Mouse (Mus musculus): ENCODE data around the gene Dip2c. TPM values are rescaled to one million over a fixed set of nuclear protein-coding genes. Genes with fewer than 3 reads are reported as not detected.

The Dip2c gene
- total RNA-seq, 4 experiments from 2014 or later: 38.1 to 45.2 (median 41.7) TPM

DNA sequence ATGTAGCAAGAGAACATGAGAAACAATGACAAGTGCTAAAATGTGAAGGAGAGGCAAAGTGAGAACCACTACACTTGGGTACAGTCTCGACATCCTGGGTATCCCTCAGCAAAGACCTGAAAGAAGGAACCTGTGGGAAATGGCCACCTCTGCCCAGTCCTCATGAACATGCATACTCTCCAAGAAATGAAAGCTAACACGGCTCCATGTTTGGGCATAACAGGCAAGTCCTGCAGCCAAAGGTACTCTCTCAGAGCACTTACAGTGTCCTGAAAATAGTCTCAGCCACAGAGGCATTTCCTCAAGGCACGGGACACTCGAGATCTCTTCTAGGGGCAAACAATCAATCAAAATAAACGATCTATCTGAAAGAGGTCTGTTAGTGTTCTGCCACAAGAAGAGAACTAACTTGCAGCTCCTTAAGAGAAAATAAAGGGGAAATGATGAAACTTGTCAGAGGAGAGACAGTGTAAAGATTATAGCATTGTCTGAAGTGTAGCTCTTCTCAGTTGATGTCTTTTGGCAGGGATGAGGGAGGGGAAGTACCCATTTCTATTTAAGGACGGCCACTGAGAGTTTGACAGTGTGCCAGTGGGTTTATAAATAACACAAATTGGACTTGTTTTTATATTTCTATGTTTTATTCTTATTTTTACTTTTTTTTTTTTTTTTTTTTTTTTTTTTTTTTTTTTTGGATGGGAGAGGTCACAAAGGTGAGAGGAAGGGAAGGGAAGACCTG, 228.0 kb downstream of the Dip2c start:
- peak; percentile 52 for DNase-seq (ENCODE audit: low spot score)

DNA sequence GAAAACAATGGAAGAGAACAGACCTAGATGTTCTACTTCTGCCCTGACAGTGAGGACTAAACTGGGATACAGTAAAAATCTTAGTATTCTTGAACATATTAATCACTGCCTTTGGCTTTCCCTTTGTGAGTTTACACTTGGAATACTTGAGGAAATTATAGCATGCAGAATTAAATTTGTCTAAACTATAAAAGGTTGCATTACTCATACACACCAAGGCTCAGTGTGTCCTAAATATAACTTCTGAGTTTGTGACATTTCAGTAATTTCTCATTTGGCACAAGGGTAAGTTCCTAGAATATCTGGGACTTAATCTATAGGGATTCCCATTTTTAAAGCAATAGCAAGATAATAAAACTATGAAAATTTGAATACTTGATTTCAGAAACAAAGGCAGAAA, 262.2 kb downstream of the Dip2c start:
- no peak for DNase-seq (ENCODE audit: low spot score)

DNA sequence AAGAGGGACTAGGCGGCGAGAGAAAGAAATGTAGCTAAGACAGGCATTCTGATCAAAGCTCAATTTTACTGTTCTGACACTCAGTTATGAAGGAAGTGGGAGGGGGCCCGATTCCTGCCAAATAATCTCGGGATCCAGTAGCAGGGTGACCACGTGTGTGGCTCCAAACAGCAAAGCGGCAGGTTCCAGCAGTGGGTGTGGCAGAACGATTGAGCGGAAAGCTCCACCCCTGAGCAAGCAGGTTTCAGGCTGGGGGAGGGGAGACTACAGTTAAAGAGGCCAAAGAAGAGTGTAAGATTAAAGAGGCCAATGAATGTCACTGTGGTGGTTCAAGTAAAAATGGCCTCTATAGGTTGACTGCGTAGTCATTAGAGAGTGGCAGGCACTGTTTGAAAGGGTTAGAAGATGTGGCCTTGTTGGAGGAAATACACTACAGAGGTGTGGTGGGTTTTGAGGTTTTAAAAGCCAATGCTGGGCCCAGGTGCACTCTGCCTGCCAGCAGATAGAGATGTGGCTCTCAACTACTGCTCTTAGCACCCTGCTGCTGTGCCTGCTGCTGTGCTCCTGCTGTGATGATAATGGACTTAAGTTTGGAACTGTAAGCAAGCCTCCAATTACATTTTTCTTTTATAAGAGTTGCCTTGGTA, 271.5 kb downstream of the Dip2c start:
- peak; percentile 29 for DNase-seq (ENCODE audit: low spot score)

DNA sequence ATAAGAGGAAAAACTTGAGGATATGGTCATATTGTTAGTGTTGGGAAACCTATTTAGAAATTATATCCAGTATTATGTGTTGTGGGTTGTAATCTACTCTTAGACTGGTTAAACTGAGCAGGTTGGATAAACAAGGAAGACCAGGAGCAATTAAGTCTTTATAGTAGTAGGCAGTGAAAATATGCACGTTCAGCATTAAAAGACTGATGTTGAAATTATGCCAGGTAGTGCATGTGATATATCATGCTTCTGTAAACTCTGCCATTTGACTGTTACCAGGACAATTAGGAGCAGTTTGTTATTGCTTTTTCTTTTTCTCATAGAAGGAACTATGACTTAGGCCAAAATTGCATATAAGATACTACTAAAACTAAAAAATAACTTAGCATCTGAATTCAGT, 285.8 kb downstream of the Dip2c start:
- no peak for DNase-seq (ENCODE audit: low spot score)

DNA sequence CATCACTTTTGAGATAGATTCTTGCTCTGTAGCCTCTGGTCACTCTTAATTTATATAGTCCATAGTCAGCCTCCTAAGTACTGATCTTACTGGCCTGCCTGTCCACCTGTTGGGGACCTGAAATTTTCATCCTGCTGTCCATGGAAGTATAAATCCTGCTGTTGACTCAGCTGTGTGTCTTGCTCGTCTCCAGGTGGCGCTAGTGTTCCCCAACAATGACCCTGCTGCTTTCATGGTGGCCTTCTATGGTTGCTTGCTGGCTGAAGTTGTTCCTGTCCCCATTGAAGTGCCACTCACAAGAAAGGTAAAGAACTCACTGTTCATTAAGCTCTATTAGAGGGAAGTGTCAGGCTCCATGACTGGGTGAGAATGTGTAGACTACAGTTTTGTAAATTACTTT, 286.6 kb downstream of the Dip2c start:
- no peak for DNase-seq (ENCODE audit: low spot score)

DNA sequence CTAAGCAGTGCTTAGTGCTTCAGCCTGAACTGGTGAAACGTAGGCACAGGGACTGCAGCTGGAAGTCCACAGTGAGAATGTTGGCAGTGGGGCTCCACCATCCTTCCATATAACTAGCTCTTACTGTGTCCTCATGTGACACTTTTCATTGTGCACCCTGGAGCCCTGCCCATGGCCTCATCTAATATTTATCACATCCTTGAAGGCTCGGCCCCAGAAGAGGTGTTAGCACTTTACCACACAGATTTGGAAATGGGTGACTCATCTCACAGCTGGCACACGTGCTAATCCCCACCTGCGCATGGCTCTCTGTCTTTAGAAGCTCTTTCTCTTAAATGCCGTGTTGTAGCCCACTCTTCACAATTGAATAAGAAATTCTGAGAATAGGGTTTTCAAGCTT, 292.5 kb downstream of the Dip2c start:
- peak; percentile 20 for DNase-seq (ENCODE audit: low spot score)

DNA sequence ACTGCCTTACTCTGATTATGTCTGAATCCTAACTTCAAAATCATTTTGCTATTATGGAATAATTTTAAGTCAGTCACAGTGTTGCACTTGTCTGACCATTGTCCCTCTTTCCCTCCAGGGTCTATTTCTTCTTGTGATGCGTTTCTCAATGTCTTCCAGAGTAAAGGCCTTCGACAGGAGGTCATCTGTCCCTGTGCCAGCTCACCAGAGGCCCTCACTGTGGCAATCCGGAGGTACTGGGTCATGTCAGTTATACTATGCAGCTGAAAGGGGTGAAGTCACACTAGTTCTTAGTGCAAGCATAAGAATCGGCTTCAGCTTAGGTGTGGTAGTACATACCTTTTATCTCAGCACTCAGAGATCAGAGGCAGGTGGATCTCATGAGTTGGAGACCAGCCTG, 300.4 kb downstream of the Dip2c start:
- DNase-seq (ENCODE audit: low spot score): no peak

DNA sequence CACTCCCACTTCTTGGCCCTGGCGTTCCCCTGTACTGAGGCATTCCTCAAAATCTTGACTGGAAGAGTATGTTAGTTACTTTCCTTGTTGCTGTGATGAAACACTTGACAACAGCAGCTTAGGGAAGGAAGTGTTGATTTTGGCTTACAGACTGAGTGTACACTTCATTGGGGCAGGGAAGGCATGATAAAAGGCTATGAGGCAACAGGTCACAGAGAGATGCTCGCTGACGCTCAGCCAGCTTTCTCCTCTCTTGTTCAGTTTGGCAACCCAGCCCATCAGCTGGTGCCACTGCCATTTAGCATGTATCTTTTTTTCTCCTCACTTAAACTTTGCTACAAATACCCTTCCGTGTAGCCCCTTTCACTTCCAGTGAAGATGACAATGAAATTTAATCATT, 302.1 kb downstream of the Dip2c start:
- DNase-seq (ENCODE audit: low spot score): peak; percentile 34

DNA sequence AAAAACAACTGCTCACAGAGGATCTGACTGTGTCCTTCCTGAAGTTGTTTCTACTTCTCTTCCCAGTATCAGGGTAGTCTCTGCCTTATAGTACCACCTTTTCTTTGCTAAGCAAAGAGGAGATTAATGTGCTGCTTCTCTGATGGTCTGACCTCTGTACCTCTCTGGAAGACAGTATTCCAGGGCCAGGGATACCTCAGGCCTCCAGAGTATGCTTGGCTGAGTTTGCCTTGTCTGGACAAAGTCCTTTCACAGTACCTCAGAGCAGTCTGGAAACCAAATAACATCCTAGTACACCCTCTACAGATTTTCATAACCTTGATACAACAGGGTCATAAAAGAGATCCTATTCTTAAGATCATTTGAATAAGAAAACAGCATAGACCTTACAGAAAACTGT, 305.5 kb downstream of the Dip2c start:
- DNase-seq (ENCODE audit: low spot score): no peak

DNA sequence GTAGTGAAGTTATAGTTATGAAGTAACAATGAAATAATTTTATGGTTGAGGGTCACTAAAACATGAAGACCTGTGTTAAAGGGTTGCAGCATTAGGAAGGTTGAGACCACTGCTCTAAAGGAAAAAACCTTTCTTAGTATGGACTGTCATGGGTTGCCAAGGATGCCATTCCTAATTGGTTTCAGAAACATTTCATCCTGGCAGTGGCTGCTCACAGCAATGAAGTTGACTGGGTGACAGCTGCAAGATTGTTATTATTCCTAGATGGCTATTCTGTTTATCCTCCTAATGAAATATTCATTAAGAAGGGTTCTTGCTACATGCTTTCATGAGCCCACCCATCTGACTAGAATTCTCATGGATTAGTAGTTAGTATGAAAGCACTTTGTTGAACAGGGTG, 307.3 kb downstream of the Dip2c start:
- DNase-seq (ENCODE audit: low spot score): no peak

DNA sequence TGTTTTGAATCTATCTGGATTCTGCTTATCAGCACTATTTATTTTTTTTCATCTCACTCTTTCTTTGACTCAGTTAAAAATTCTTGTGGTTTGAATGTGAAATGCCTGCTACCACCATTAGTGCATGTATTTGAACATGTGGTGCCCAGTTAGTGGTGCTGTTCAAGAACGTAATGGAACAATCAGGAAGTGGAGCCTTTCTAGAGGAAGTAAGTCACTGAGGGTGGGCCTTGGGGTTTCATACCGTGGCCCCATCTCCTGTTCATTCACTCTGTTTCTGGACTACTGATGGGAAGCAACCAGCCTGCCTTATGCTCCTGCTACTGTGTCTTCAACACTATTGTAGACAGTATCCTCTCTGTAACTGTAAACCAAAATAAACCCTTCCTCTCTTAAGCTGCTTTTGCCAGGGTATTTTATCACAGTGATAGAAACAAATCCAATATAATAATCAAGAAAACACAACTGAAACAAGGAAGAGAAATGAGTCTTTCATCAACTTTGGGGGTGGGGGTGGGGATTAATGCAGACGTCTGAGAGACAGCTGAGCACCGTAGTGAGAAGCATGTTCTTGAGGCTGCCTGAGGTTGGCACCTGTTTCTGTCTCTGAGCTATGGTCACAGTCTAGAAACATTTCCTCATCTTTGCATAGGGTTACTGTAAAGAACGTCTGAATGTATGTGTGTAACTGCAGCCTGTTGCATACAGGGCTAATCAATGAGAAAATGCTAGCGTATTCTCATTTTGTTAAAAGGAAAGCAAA, 323.2 kb downstream of the Dip2c start:
- DNase-seq (ENCODE audit: low spot score): no peak

DNA sequence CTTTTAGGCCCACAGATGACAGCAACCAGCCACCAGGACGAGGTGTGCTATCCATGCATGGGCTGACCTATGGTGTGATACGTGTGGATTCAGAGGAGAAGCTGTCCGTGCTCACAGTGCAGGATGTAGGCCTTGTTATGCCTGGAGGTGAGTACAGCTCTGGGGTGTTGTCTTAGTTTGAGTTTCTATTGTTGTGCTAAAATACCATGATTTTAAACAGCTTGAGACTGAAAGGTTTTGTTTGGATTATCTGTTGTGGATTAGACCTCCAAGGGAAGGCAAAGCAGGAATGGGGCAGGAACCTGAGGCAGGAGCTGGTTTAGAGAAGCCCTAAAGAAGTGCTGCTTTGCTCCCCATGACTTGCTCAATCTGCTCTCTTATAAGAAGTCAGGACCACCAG, 325.0 kb downstream of the Dip2c start:
- no peak for DNase-seq (ENCODE audit: low spot score)

DNA sequence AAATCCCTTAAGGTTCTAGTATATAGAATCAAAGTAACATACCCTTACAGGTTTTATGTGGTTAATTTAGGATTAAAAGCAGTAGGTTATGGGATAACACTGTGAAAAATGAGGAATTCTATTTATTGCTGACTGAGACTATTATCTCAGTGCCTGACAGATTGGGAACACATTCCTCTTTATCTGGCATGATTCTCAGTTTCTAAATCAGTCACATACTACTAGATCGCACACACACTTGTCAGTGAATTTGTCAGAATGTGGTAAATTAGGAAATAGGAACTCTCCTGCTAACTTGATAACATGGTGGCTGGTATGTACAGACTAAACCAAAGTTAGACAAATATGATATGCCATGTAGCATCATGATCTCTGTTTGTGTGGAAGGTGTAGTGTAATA, 334.9 kb downstream of the Dip2c start:
- DNase-seq (ENCODE audit: low spot score): no peak

DNA sequence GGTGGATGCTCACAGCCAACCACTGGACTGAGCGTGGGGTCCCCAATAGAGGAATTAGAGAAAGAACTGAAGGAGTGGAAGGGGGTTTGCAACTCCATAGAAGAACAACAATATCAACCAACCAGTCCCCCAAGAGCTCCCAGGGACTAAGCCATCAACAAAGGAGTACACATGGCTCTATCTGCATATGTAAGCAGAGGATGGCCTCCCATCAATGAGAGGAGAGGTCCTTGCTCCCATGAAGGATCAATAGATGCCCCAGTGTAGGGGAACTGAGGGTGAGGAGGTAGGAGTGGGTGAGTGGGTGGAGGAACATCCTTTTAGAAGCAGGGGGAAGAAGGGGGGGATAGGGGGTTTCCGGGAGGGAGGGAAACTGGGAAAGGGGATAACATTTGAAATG, 356.4 kb downstream of the Dip2c start:
- DNase-seq (ENCODE audit: low spot score): no peak

DNA sequence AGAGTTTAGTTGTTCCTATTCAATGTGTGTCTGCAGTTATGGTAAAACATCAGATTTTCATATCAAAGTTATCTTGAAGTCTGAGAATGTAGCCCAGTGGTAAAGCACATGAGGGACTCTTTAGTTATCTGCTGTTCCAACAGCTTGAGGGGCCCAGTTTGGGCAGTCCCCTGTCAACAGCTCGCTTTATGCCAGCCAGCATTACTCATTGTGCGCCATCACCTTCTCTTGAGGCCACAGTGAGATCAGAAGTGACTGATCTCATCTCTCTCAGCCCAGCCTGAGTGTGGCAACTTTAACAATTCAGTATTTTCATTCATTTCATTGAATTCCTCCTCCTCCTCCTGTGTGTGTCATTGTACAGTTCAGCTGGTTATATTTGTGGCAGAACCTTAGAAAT, 359.6 kb downstream of the Dip2c start:
- no peak for DNase-seq (ENCODE audit: low spot score)

DNA sequence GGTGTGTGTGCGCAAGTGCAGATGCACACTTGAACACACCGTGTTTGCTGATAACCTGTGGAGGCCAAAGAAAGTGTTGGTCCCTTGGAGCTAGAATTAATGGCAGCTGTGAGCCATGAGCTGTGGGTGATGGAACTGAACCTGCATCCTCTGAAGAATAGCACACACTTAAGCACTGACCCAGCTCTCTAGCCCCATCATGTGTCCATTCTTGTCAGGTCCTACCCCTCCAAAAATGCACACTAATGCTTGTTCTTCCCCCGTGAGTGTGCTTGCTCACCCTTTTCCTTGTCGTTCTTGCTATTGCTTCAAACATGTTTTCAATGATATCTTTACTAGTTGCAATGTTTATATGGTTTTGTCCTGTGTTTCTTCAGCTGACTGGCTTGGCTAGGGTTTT, 360.2 kb downstream of the Dip2c start:
- peak; percentile 6 for DNase-seq (ENCODE audit: low spot score)

DNA sequence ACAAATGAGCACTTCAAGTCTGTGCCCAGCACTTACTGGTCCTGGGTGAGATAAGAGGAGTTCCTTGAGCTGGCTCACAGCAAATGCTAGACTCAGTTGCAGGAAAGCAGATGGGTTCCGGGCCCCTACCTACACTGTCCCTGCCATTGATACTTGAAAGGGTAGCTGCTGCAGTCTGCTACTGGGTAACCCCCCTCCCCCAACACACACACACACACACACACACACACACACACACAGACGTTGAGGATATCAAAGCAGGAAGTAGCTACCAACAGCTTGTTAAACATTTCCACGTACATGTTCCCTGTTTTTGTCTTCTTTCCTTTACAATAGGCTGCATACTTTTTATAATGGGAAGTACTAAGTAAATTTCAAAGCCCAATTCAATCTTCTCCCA, 361.6 kb downstream of the Dip2c start:
- DNase-seq (ENCODE audit: low spot score): no peak

DNA sequence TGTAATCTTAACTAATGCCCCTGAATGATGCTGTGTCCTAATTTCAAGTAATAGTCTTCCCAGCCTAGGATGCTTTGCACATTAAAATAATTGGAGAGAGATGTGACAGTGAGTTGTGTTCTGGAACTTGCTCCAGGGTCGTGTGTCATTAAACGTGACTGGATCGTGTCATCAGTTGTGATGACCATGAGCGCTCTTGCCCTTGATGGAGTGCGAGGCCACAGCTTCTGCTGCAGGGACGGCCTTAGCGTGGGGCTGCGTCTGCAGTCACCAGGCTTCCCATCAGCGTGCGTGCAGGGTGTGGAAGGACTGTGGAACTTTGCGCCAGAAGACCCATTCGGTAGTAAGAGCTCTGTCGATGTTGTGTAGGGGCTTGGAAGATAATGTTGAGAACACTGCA, 372.4 kb downstream of the Dip2c start:
- no peak for DNase-seq (ENCODE audit: low spot score)

DNA sequence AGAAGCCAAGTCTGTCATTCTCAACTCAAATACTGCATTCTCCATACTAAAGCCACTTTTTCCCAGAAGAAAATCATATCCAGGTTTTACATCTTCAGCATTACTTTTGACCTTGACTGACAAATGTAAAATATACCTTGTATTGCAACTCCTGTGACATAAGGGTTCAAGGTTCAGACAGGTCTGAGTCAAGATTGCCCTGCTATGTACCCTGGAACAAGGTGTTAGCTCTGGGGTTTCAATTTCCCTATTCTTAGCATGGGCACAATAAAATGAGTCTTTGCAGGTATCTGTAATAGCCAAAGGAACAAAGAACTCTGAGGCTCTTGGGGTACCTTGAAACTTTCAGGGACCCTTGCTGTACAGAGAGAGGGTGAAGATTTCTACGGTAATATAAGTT, 373.6 kb downstream of the Dip2c start:
- DNase-seq (ENCODE audit: low spot score): no peak

DNA sequence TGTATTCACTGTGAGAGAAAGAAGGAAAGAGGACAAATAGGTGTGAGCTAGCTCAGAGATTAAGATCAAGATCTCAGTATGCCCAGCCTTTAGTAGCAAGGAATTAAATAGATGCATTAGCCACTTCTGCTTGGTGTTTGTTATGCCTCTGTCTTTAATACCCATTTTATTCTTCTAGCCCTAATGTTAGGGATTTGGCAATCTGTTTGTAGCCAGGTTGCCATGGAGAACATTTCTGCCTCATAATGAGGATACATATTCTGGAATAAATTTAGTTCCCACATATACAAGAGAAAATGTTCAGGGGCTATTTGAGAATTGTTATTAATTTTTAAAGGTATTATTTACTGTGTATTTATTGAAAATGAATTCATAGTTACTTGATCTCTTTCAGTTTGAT, 374.3 kb downstream of the Dip2c start:
- no peak for DNase-seq (ENCODE audit: low spot score)

DNA sequence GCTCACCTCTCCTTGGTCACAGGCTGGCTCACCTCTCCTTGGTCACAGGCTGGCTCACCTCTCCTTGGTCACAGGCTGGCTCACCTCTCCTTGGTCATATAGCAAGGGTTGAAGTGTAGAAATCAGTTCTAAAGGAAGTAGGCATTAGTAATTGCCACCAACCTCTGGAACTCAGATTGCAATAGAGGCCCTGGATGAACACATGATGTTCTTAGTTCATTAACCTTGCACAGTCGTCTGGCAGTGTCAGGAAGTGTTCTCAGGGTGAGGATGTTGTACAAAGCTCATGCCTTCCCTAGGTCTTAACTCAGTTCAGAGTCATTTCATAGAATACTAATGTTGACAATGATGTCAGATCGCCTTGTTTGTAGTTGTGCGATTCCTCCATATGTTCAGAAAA, 376.7 kb downstream of the Dip2c start:
- no peak for DNase-seq (ENCODE audit: low spot score)

DNA sequence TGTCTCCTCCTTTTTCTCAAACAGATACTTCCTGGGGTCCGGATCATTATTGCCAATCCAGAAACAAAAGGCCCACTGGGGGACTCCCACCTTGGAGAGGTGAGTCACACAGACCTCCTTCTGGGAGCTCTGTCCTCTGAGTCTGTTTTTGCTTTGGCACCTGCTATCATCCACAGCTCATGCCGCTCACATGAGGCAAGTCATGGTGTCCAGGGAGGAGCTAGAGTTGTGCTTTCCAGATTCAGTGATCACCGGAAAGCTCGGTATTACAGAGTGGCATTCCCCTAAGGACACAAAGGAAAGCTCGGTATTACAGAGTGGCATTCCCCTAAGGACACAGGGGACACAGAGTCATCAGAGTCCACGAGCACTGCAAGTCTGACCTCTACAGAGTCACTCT, 380.3 kb downstream of the Dip2c start:
- DNase-seq (ENCODE audit: low spot score): no peak

DNA sequence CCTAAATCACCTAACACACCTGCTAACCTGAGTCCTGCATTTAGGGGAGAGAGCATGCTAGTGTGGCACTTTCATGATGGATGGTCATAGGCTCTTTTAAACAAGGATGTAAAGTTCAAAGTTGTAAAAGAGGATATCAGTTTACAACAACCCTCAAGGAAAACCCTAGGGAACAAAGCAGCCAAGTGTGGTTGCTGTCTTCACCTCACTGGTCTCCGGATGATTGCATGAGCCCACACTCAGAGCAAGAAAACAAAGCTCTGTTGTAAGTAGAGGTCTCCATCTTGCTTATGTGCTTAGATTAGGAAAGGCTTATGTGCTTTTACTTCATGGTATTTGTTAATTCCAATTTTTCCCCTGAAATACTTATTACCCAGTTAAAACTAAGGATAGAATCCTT, 384.4 kb downstream of the Dip2c start:
- no peak for DNase-seq (ENCODE audit: low spot score)
